ENCODE assay signal across 8 mouse cellular contexts in the genomic region with DNA sequence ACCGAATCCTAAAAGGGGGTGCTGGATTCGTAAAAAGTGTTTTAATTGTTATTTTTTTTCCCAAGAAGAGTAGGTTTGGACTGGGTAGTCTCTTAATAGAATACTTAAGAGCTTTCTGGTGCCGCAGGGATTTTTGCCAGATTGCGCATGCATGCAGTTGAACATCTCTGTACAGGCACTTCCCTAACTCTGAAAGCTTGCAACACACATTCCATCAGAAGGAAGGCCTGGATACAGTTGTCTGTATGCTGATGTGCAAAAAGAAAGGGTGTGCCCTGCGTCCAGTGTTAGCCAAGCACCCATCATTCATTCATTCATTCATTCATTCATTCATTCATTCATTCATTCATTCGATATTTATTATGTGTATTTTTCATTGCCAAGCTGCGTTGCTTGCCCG. TPM values are rescaled to one million over a fixed set of nuclear protein-coding genes. Genes with fewer than 3 reads are reported as not detected.
DNase-seq lines count a peak whose midpoint lies in the region; ATAC-seq lines count a peak whose summit lies in the region.

No protein-coding gene starts in this region.

- no peak for DNase-seq in kidney, postnatal 4 days
- peak; percentile 77 for DNase-seq in NIH3T3 (ENCODE audit: low read depth)
- no peak for DNase-seq in adrenal gland, adult 8-10 months

- peak overlapping the region; percentile 98 for H3K4me3 ChIP-seq in kidney, embryonic 16.5 days (ENCODE audit: low read length)
- peak overlapping the region; percentile 87 for H3K4me3 ChIP-seq in forebrain, embryonic 16.5 days (replicated peaks; ENCODE audit: low read length)
- peak overlapping the region; percentile 97 for H3K4me3 ChIP-seq in liver, embryonic 15.5 days (replicated peaks)
- peak overlapping the region; percentile 84 for H3K4me3 ChIP-seq in neural tube, embryonic 15.5 days (replicated peaks)

- 43% methylated on average over 8 of the region's 8 CpGs for WGBS in kidney, embryonic 16.5 days
- 47% methylated on average over 8 of the region's 8 CpGs for WGBS in forebrain, embryonic 16.5 days
- WGBS in liver, embryonic 15.5 days (ENCODE audit: insufficient replicate concordance) = 44% methylated on average over 8 of the region's 8 CpGs
- 36% methylated on average over 8 of the region's 8 CpGs for WGBS in neural tube, embryonic 15.5 days

- H3K9ac ChIP-seq in kidney, embryonic 16.5 days (replicated peaks; ENCODE audit: low read length) = peak overlapping the region; percentile 94
- H3K9ac ChIP-seq in forebrain, embryonic 16.5 days (replicated peaks; ENCODE audit: low read depth, low read length) = peak overlapping the region; percentile 95
- H3K9ac ChIP-seq in liver, embryonic 15.5 days = peak overlapping the region; percentile 91
- H3K9ac ChIP-seq in neural tube, embryonic 15.5 days (replicated peaks) = peak overlapping the region; percentile 80

- no peaks in the 10 kb centered on the region for H3K9me3 ChIP-seq in kidney, embryonic 16.5 days (ENCODE audit: low read length)
- H3K9me3 ChIP-seq in forebrain, embryonic 16.5 days (ENCODE audit: control insufficient read depth, low read length) = no peaks in the 10 kb centered on the region
- no peaks in the 10 kb centered on the region for H3K9me3 ChIP-seq in liver, embryonic 15.5 days (replicated peaks)
- H3K9me3 ChIP-seq in neural tube, embryonic 15.5 days (replicated peaks) = no peaks in the 10 kb centered on the region

- ATAC-seq in kidney, embryonic 16.5 days (ENCODE audit: low FRiP score, low TSS enrichment) = peak; percentile 49
- ATAC-seq in forebrain, embryonic 16.5 days = peak; percentile 44
- ATAC-seq in liver, embryonic 15.5 days (ENCODE audit: insufficient read depth) = no peak
- peak; percentile 67 for ATAC-seq in neural tube, embryonic 15.5 days (ENCODE audit: low FRiP score)
- ATAC-seq in CD4-positive, CD25-positive, alpha-beta regulatory T cell, adult 4 months = no peak

- peak overlapping the region; percentile 96 for H3K27ac ChIP-seq in kidney, embryonic 16.5 days (ENCODE audit: low read length)
- H3K27ac ChIP-seq in forebrain, embryonic 16.5 days (ENCODE audit: low read length) = peak overlapping the region; percentile 92
- peak overlapping the region; percentile 94 for H3K27ac ChIP-seq in liver, embryonic 15.5 days (replicated peaks)
- H3K27ac ChIP-seq in neural tube, embryonic 15.5 days (replicated peaks) = peak overlapping the region; percentile 96

- no peaks in the 10 kb centered on the region for H3K36me3 ChIP-seq in kidney, embryonic 16.5 days (ENCODE audit: insufficient read depth, low read length)
- no peaks in the 10 kb centered on the region for H3K36me3 ChIP-seq in forebrain, embryonic 16.5 days (ENCODE audit: control insufficient read depth, insufficient read depth)
- no peaks in the 10 kb centered on the region; the same call in 1 of the 2 replicates for H3K36me3 ChIP-seq in liver, embryonic 15.5 days (replicated peaks)
- no peaks in the 10 kb centered on the region for H3K36me3 ChIP-seq in neural tube, embryonic 15.5 days

- peak overlapping the region; percentile 80 for H3K4me2 ChIP-seq in kidney, embryonic 16.5 days (replicated peaks; ENCODE audit: low read depth, low read length)
- peak overlapping the region; percentile 53 for H3K4me2 ChIP-seq in forebrain, embryonic 16.5 days (ENCODE audit: low read length)
- H3K4me2 ChIP-seq in liver, embryonic 15.5 days = peak overlapping the region; percentile 72
- H3K4me2 ChIP-seq in neural tube, embryonic 15.5 days = peak overlapping the region; percentile 70

- H3K27me3 ChIP-seq in kidney, embryonic 16.5 days (ENCODE audit: insufficient read depth, low read length) = no peaks in the 10 kb centered on the region
- no peaks in the 10 kb centered on the region for H3K27me3 ChIP-seq in forebrain, embryonic 16.5 days (replicated peaks; ENCODE audit: control insufficient read depth, insufficient read depth, low read length)
- no peaks in the 10 kb centered on the region for H3K27me3 ChIP-seq in liver, embryonic 15.5 days
- no peaks in the 10 kb centered on the region for H3K27me3 ChIP-seq in neural tube, embryonic 15.5 days (replicated peaks)

- peaks cover 29% of the 10 kb centered on the region for H3K4me1 ChIP-seq in kidney, embryonic 16.5 days (ENCODE audit: insufficient read depth, low read length)
- H3K4me1 ChIP-seq in forebrain, embryonic 16.5 days (replicated peaks; ENCODE audit: control insufficient read depth, insufficient read depth, low read length) = peaks cover 27% of the 10 kb centered on the region
- peaks cover 38% of the 10 kb centered on the region for H3K4me1 ChIP-seq in liver, embryonic 15.5 days (replicated peaks)
- peaks cover 39% of the 10 kb centered on the region for H3K4me1 ChIP-seq in neural tube, embryonic 15.5 days

RNA-seq across cellular contexts. Expression of a gene that starts 0.4 kb away (rescaled TPM):
- polyA plus RNA-seq in kidney, embryonic 16.5 days (2015; fragmentation: Nextera tagmentation; extraction: Ambion mirVana) = 107 and 109 TPM in 2 replicates
- polyA plus RNA-seq in forebrain, embryonic 16.5 days (2015; fragmentation: Nextera tagmentation; extraction: Ambion mirVana) = 130 and 144 TPM in 2 replicates
- 50.0 and 53.8 TPM in 2 replicates for polyA plus RNA-seq in liver, embryonic 15.5 days (2015; fragmentation: Nextera tagmentation; extraction: Ambion mirVana)
- polyA plus RNA-seq in neural tube, embryonic 15.5 days (2015; fragmentation: Nextera tagmentation; extraction: Ambion mirVana) = 86.6 and 89.5 TPM in 2 replicates
- 100 to 1,000 TPM in 1 of 4 experiments, 10 to 100 TPM in 3; 74.4 to 102 (median 89.7) TPM for total RNA-seq in adrenal gland, adult 8-10 months (2022)
- polyA plus RNA-seq in CD4-positive, CD25-positive, alpha-beta regulatory T cell, adult 4 months (2017; shearing (Covaris generic)) = 10 to 100 TPM; 52.7 to 54.9 TPM

RNA-seq across cellular contexts. Expression of a gene that starts 35.1 kb away (rescaled TPM):
- 246 and 251 TPM in 2 replicates for polyA plus RNA-seq in kidney, embryonic 16.5 days (2015; fragmentation: Nextera tagmentation; extraction: Ambion mirVana)
- polyA plus RNA-seq in forebrain, embryonic 16.5 days (2015; fragmentation: Nextera tagmentation; extraction: Ambion mirVana) = 211 and 212 TPM in 2 replicates
- polyA plus RNA-seq in liver, embryonic 15.5 days (2015; fragmentation: Nextera tagmentation; extraction: Ambion mirVana) = 134 and 136 TPM in 2 replicates
- polyA plus RNA-seq in neural tube, embryonic 15.5 days (2015; fragmentation: Nextera tagmentation; extraction: Ambion mirVana) = 228 and 239 TPM in 2 replicates
- total RNA-seq in adrenal gland, adult 8-10 months (2022) = 100 to 1,000 TPM; 308 to 467 (median 370) TPM
- 100 to 1,000 TPM; 103 to 127 TPM for polyA plus RNA-seq in CD4-positive, CD25-positive, alpha-beta regulatory T cell, adult 4 months (2017; shearing (Covaris generic))

RNA-seq across cellular contexts. Expression of a gene that starts 35.2 kb away (rescaled TPM):
- polyA plus RNA-seq in kidney, embryonic 16.5 days (2015; fragmentation: Nextera tagmentation; extraction: Ambion mirVana) = 46.8 and 50.2 TPM in 2 replicates
- 61.9 and 62.3 TPM in 2 replicates for polyA plus RNA-seq in forebrain, embryonic 16.5 days (2015; fragmentation: Nextera tagmentation; extraction: Ambion mirVana)
- polyA plus RNA-seq in liver, embryonic 15.5 days (2015; fragmentation: Nextera tagmentation; extraction: Ambion mirVana) = 16.1 and 17.6 TPM in 2 replicates
- polyA plus RNA-seq in neural tube, embryonic 15.5 days (2015; fragmentation: Nextera tagmentation; extraction: Ambion mirVana) = 48.6 and 55.3 TPM in 2 replicates
- 10 to 100 TPM; 41.4 to 48.0 (median 45.2) TPM for total RNA-seq in adrenal gland, adult 8-10 months (2022)
- polyA plus RNA-seq in CD4-positive, CD25-positive, alpha-beta regulatory T cell, adult 4 months (2017; shearing (Covaris generic)) = 10 to 100 TPM; 40.3 to 50.4 TPM

RNA-seq across cellular contexts. Expression of a gene that starts 54.1 kb away (rescaled TPM):
- polyA plus RNA-seq in kidney, embryonic 16.5 days (2015; fragmentation: Nextera tagmentation; extraction: Ambion mirVana) = 6.5 and 7.0 TPM in 2 replicates
- polyA plus RNA-seq in forebrain, embryonic 16.5 days (2015; fragmentation: Nextera tagmentation; extraction: Ambion mirVana) = 28.6 and 29.9 TPM in 2 replicates
- 1.9 and 2.0 TPM in 2 replicates for polyA plus RNA-seq in liver, embryonic 15.5 days (2015; fragmentation: Nextera tagmentation; extraction: Ambion mirVana)
- polyA plus RNA-seq in neural tube, embryonic 15.5 days (2015; fragmentation: Nextera tagmentation; extraction: Ambion mirVana) = 123 and 207 TPM in 2 replicates
- total RNA-seq in adrenal gland, adult 8-10 months (2022) = 1 to 10 TPM; 1.6 to 3.5 (median 2.8) TPM
- polyA plus RNA-seq in CD4-positive, CD25-positive, alpha-beta regulatory T cell, adult 4 months (2017; shearing (Covaris generic)) = under 1 TPM; 0.82 to 0.83 TPM

Comparison
In these comparisons a context has a peak if more than half of its experiments do, and no peak if none do; other contexts are left out.
1. ATAC-seq: peak in kidney, embryonic 16.5 days (single experiment), forebrain, embryonic 16.5 days (single experiment) and neural tube, embryonic 15.5 days (single experiment); none in liver, embryonic 15.5 days (single experiment) and CD4-positive, CD25-positive, alpha-beta regulatory T cell, adult 4 months (single experiment).
2. Peak in every context shown above with its lines, with median percentiles within 50 percentile points of each other: H3K27ac ChIP-seq, H3K4me2 ChIP-seq, H3K4me3 ChIP-seq and H3K9ac ChIP-seq.